Mouse (Mus musculus): ENCODE results near the gene Lrrc4.

The Lrrc4 gene

GRCm38 (mm10) chr6:28826689-28827389, 4.7 kb downstream of the Lrrc4 start:
- no peak for DNase-seq (ENCODE audit: extremely low read depth, insufficient read length, low spot score)

GRCm38 (mm10) chr6:28825894-28826293, 5.7 kb downstream of the Lrrc4 start:
- no peak for DNase-seq (ENCODE audit: extremely low read depth, insufficient read length, low spot score)

GRCm38 (mm10) chr6:28823802-28824201, 7.7 kb downstream of the Lrrc4 start:
- DNase-seq (ENCODE audit: extremely low read depth, insufficient read length, low spot score) = peak; percentile 69

- DNase-seq (ENCODE audit: extremely low read depth, insufficient read length, low spot score) = peak; percentile 37
Measured at GRCm38 (mm10) chr6:28823375-28823774, 8.2 kb downstream of the Lrrc4 start.

- DNase-seq (ENCODE audit: extremely low read depth, insufficient read length, low spot score) = no peak
Measured at GRCm38 (mm10) chr6:28822296-28822695, 9.3 kb downstream of the Lrrc4 start.

- DNase-seq (ENCODE audit: extremely low read depth, insufficient read length, low spot score) = no peak
Measured at GRCm38 (mm10) chr6:28819509-28820358, 11.8 kb downstream of the Lrrc4 start.

- DNase-seq (ENCODE audit: extremely low read depth, insufficient read length, low spot score) = no peak
Measured at GRCm38 (mm10) chr6:28817039-28817438, 14.5 kb downstream of the Lrrc4 start.

GRCm38 (mm10) chr6:28814895-28815294, 16.7 kb downstream of the Lrrc4 start:
- no peak for DNase-seq (ENCODE audit: extremely low read depth, insufficient read length, low spot score)

- DNase-seq (ENCODE audit: extremely low read depth, insufficient read length, low spot score) = no peak
Measured at GRCm38 (mm10) chr6:28813057-28813456, 18.5 kb downstream of the Lrrc4 start.

GRCm38 (mm10) chr6:28804751-28805150, 26.8 kb downstream of the Lrrc4 start:
- DNase-seq (ENCODE audit: extremely low read depth, insufficient read length, low spot score) = no peak

- no peak for DNase-seq (ENCODE audit: extremely low read depth, insufficient read length, low spot score)
Measured at GRCm38 (mm10) chr6:28803678-28804279, 27.8 kb downstream of the Lrrc4 start.

GRCm38 (mm10) chr6:28800976-28801375, 30.6 kb downstream of the Lrrc4 start:
- no peak for DNase-seq (ENCODE audit: extremely low read depth, insufficient read length, low spot score)

GRCm38 (mm10) chr6:28799818-28800217, 31.7 kb downstream of the Lrrc4 start:
- DNase-seq (ENCODE audit: extremely low read depth, insufficient read length, low spot score) = no peak

- DNase-seq (ENCODE audit: extremely low read depth, insufficient read length, low spot score) = no peak
Measured at GRCm38 (mm10) chr6:28795792-28796515, 35.6 kb downstream of the Lrrc4 start.

- no peak for DNase-seq (ENCODE audit: extremely low read depth, insufficient read length, low spot score)
Measured at GRCm38 (mm10) chr6:28795380-28795779, 36.2 kb downstream of the Lrrc4 start.

- DNase-seq (ENCODE audit: extremely low read depth, insufficient read length, low spot score) = no peak
Measured at GRCm38 (mm10) chr6:28791809-28792208, 39.7 kb downstream of the Lrrc4 start.

- no peak for DNase-seq (ENCODE audit: extremely low read depth, insufficient read length, low spot score)
Measured at GRCm38 (mm10) chr6:28791183-28791582, 40.4 kb downstream of the Lrrc4 start.

GRCm38 (mm10) chr6:28789685-28790084, 41.9 kb downstream of the Lrrc4 start:
- no peak for DNase-seq (ENCODE audit: extremely low read depth, insufficient read length, low spot score)

GRCm38 (mm10) chr6:28787133-28787532, 44.4 kb downstream of the Lrrc4 start:
- no peak for DNase-seq (ENCODE audit: extremely low read depth, insufficient read length, low spot score)

GRCm38 (mm10) chr6:28785770-28786169, 45.8 kb downstream of the Lrrc4 start:
- DNase-seq (ENCODE audit: extremely low read depth, insufficient read length, low spot score) = no peak

- DNase-seq (ENCODE audit: extremely low read depth, insufficient read length, low spot score) = no peak
Measured at GRCm38 (mm10) chr6:28783953-28784352, 47.6 kb downstream of the Lrrc4 start.
